Mouse (Mus musculus) WW6 (cell line): Measurements from ENCODE around the gene Pofut1.
A peak's percentile ranks its signal among the peaks of the same experiment; 100 is the strongest.

ENCODE experiments used
- DNase-seq: peaks from one replicate; pipeline ENCODE4 v3.0.0-alpha.2; 2013; ENCODE audit warnings: low read depth, low spot score

Pofut1 gene

GRCm38 (mm10) chr2:153290938-153291928, 49.9 kb downstream of the Pofut1 start, which contains the start of gene Kif3b:
TSS of gene Kif3b (plus strand) at chr2:153291413.
- DNase-seq: peak; percentile 65

DNA sequence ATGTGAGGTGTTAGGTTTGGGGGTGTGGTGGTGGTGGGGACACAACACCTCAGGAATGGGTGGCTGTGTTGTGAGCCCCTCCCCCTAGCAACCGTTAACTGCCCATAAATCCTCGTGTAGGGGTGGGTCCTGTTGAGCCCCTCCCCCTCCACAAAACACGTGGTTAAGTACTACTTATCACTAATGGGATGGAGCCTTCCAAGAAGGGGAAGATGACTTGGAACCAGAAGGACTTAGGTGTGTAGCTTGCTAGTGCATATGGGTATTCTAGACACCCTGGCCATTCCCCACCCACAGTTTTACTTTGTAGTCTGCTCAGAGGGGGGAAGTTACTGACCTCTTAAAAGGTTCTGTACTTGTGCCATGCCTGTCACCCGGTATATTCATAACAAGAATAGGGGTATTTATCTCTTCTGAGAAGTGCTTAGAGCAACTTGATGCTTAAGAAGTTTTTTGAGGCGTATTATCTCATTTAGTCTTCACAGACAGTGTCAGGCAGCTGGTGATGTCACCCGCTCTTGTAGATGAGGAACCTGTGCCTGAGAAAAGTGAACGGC, 51.0 kb downstream of the Pofut1 start:
- no peak for DNase-seq

GRCm38 (mm10) chr2:153295196-153295595, 53.9 kb downstream of the Pofut1 start:
- no peak for DNase-seq

- no peak for DNase-seq
These were observed 56.4 kb downstream of the Pofut1 start for GRCm38 (mm10) chr2:153297771-153298170.

DNA sequence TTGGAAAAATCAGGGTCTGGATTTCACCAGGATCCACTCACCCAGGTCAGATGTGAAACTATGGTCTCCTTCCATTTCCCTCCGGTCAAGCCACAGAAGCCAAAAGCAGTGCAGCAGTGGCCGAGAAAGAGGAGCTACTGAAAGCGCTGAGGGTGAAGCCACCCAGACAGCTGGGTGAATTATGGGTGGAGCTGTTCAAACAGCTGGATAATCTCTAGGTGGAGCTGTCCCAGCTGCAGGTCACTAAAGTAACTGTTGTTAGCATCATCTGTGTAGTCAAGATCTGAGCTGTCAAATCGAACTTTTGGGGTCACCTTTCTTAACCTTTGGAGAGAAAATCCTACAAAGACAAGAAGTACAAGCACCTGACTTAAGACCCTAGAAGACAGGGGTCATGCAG, 57.1 kb downstream of the Pofut1 start:
- DNase-seq: no peak

DNA sequence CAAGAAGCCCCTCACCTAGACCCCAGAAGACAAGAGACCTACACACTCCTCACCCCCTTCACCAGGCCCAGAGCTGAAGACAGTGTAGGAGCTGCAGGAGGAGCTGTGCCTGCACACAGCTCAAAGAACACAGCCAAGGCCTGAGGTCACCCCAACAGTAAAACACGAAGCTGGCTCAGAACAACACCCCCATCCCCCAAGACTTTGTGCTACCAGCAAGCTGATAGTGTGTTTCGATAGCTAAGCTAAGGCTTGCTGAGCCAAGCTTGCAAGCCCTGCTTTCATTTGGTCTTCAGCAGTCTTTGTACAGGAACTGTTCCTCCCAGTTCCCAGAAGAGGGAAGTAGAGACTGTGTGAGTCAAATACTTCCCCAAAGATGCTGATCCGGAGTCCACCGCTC, 57.5 kb downstream of the Pofut1 start:
- DNase-seq: no peak

GRCm38 (mm10) chr2:153301123-153301522, 59.8 kb downstream of the Pofut1 start:
- no peak for DNase-seq

DNA sequence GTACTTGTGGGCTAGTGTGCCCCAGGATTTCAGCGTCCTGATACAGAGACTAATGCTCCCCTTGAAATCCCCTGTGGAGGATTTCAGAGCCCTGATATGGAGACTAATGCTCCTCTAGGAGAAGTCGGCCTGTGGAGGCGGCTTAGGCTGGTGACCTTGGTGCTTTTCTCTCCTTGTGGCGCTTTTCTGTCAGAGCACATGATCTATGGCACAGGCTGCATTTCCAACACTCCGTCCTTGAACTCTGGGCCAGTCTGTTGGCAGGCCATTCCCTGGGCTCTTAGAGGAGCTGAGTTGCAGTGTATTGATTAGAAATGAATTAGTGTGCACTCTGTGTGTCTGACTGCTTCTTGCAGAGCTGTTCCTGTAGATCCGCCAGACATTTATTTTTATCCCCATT, 63.9 kb downstream of the Pofut1 start:
- DNase-seq: no peak

GRCm38 (mm10) chr2:153308586-153308985, 67.3 kb downstream of the Pofut1 start:
- no peak for DNase-seq

- no peak for DNase-seq
These were observed 67.8 kb downstream of the Pofut1 start for GRCm38 (mm10) chr2:153309106-153309505.

DNA sequence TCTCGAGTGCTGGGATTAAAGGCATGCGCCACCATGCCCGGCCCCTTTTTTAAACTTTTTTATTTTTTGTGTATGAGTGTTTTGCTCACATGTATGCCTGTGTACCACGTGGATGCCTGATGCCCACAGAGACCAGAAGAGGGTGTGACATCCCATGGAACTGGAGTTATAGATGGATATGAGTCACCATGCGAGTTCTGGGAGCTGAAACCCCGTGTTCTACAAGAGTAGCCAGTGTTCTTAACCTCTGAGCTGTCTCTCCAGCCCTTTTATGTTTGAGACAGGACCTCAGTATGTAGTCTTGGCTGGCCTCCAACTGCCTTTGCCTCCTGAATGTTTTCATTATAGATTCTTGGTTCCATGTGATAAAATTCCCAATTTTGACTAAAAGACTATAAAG, 68.9 kb downstream of the Pofut1 start:
- DNase-seq: no peak

- DNase-seq: no peak
These were observed 71.6 kb downstream of the Pofut1 start for GRCm38 (mm10) chr2:153312884-153313283.

DNA sequence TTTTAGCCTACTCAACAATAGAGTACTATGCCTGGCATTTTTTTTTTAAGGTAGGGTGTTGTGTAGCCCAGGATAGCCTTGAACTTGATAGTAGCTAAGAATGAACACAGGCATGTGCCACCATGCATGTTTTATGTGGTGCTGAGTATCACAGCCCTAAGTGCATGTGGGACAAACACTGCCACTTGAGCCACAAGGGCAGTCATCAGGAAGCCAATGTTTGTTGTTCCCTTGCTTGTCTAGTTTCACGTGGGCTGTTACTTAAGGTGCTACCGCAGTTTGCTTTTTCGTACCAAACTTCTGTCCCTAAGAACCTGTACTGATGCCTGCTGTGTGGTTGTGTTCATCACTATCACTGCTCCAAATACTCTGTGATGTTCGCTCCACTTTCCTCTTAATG, 77.1 kb downstream of the Pofut1 start:
- DNase-seq: no peak

DNA sequence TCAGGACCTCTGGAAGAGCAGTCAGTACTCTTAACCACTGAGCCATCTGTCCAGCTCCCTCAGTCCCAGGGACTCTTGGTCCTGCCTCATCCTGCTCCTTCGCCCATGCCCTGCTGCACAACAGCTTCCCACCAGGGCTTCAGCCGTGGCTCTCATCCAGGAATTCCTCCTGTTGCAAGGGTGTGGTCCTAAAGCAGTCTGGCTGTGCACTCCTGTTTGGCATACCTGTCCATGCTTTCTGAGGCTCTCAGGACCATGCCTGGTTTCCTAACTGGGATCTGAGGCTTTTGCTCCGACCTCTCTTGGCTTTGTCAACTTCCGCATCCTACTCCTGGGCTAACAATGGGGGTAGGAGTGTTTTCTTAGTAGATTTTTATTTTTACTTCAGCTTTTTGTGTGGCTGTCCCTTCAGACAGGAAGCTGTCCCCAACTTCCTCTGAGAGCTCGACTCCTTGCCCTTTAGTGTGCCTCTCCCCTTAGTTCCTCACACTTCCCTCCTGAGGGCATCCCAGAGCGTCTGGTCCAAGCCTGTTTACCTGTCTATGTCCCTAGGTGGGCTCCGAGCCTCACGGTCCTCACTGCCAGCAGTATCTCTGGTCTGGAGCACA, 77.8 kb downstream of the Pofut1 start:
- no peak for DNase-seq
